Mouse (Mus musculus) intestine, embryonic 15.5 days (tissue): ENCODE measurements around the gene Wdr91. TPM values are rescaled to one million over a fixed set of nuclear protein-coding genes. Genes with fewer than 3 reads are reported as not detected.

Experiments used
- ATAC-seq: fragments of 200-750 bp; cut with Nextera tagmentation; 2 replicates; pipeline ENCODE4 v1.8.0; 2017; ENCODE audit warnings: moderate TSS enrichment, moderate library complexity
- H3K27ac ChIP-seq: fragments of 300-500 bp; sonication (generic); 2 replicates; pipeline ENCODE4 v1.5.1; 2015; ENCODE audit warnings: mild to moderate bottlenecking, inconsistent platforms
- H3K27me3 ChIP-seq: fragments of 300-500 bp; sonication (generic); replicated peaks from 2 replicates; pipeline ENCODE4 v1.6.1; 2015; ENCODE audit warnings: inconsistent platforms
- H3K36me3 ChIP-seq: fragments of 300-500 bp; sonication (generic); 2 replicates; pipeline ENCODE4 v1.6.1; 2015; ENCODE audit warnings: inconsistent platforms
- H3K4me1 ChIP-seq: fragments of 300-500 bp; sonication (generic); replicated peaks from 2 replicates; pipeline ENCODE4 v1.6.1; 2015; ENCODE audit warnings: inconsistent platforms
- H3K4me2 ChIP-seq: fragments of 300-500 bp; sonication (generic); replicated peaks from 2 replicates; pipeline ENCODE4 v1.6.1; 2015; ENCODE audit warnings: mild to moderate bottlenecking, inconsistent platforms
- H3K4me3 ChIP-seq: fragments of 300-500 bp; sonication (generic); replicated peaks from 2 replicates; pipeline ENCODE4 v1.5.1; 2015; ENCODE audit warnings: inconsistent platforms
- H3K9ac ChIP-seq: fragments of 300-500 bp; sonication (generic); 2 replicates; pipeline ENCODE4 v1.6.1; 2015; ENCODE audit warnings: inconsistent platforms
- H3K9me3 ChIP-seq: fragments of 300-500 bp; sonication (generic); 2 replicates; pipeline ENCODE4 v1.6.1; 2016; ENCODE audit warnings: inconsistent platforms
- WGBS: fragments of 180-500 bp; shearing (Covaris S2); methylation state at CpG from one replicate; pipeline ENCODE4 v1.1.7; 2015; 5-methylcytosine and 5-hydroxymethylcytosine counted together
- polyA plus RNA-seq: library from polyadenylated mRNA; unstranded; fragments of >200 nt; fragmentation: Nextera tagmentation; extraction: Ambion mirVana; gene quantifications from 2 replicates; pipeline ENCODE4 v1.2.1, GENCODE M21; 2015

Wdr91 gene
- polyA plus RNA-seq, 1 experiment from 2014 or later, result 8.4 TPM

- no peaks in the 10 kb centered on the region for H3K27me3 ChIP-seq
- no peak overlapping the region for H3K27ac ChIP-seq
- peaks cover 22% of the 10 kb centered on the region for H3K4me1 ChIP-seq
- H3K36me3 ChIP-seq, result 0 out of 2 replicates have a peak, but pooled peaks cover 2% of the 10 kb centered on the region
- H3K9me3 ChIP-seq, result no peaks in the 10 kb centered on the region
- no peak overlapping the region for H3K4me3 ChIP-seq
- no peak for ATAC-seq
- no peak overlapping the region for H3K9ac ChIP-seq
- WGBS, result 81% methylated on average over 15 of the region's 15 CpGs
- H3K4me2 ChIP-seq, result 0 out of 2 replicates have a peak overlapping the region, but pooled peaks have one; percentile 10
Observed at GRCm38 (mm10) chr6:34875268-34875761, 35.4 kb downstream of the Wdr91 start.

GRCm38 (mm10) chr6:34874101-34874921, 36.4 kb downstream of the Wdr91 start:
- H3K27ac ChIP-seq, result peak overlapping the region; percentile 48
- H3K4me3 ChIP-seq, result no peak overlapping the region
- H3K9ac ChIP-seq, result no peak overlapping the region
- 57% methylated on average over 21 of the region's 21 CpGs for WGBS
- H3K9me3 ChIP-seq, result no peaks in the 10 kb centered on the region
- H3K4me2 ChIP-seq, result no peak overlapping the region; the same call in 1 of the 2 replicates
- no peak for ATAC-seq
- peaks cover 22% of the 10 kb centered on the region for H3K4me1 ChIP-seq
- no peaks in the 10 kb centered on the region for H3K36me3 ChIP-seq
- no peaks in the 10 kb centered on the region for H3K27me3 ChIP-seq

GRCm38 (mm10) chr6:34872871-34873270, 37.8 kb downstream of the Wdr91 start:
- no peak overlapping the region for H3K4me2 ChIP-seq
- H3K9me3 ChIP-seq, result no peaks in the 10 kb centered on the region
- H3K4me3 ChIP-seq, result no peak overlapping the region
- no peak for ATAC-seq
- no peak overlapping the region for H3K9ac ChIP-seq
- no peaks in the 10 kb centered on the region for H3K27me3 ChIP-seq
- 86% methylated on average over 10 of the region's 10 CpGs for WGBS
- H3K4me1 ChIP-seq, result peaks cover 18% of the 10 kb centered on the region
- no peak overlapping the region for H3K27ac ChIP-seq
- H3K36me3 ChIP-seq, result no peaks in the 10 kb centered on the region

GRCm38 (mm10) chr6:34871929-34872328, 38.7 kb downstream of the Wdr91 start:
- WGBS, result 91% methylated on average over 7 of the region's 7 CpGs
- Histone ChIP-seq H3K9ac (no peak overlapping the region), H3K9me3 (no peaks in the 10 kb centered on the region), H3K4me2 (no peak overlapping the region), H3K27me3 (no peaks in the 10 kb centered on the region), H3K4me1 (peaks cover 18% of the 10 kb centered on the region), H3K36me3 (no peaks in the 10 kb centered on the region), H3K4me3 (no peak overlapping the region), H3K27ac (no peak overlapping the region)
- no peak for ATAC-seq

- Histone ChIP-seq H3K36me3 (no peaks in the 10 kb centered on the region), H3K27ac (no peak overlapping the region), H3K4me2 (no peak overlapping the region), H3K4me1 (peaks cover 12% of the 10 kb centered on the region; the same call in 1 of the 2 replicates), H3K4me3 (no peak overlapping the region), H3K9me3 (no peaks in the 10 kb centered on the region), H3K9ac (no peak overlapping the region), H3K27me3 (no peaks in the 10 kb centered on the region)
- WGBS, result 66% methylated on average over 5 of the region's 5 CpGs
- no peak for ATAC-seq
Observed at GRCm38 (mm10) chr6:34870724-34871123, 40.0 kb downstream of the Wdr91 start.

- Histone ChIP-seq H3K4me1 (peaks cover 17% of the 10 kb centered on the region; the same call in 1 of the 2 replicates), H3K27me3 (no peaks in the 10 kb centered on the region), H3K9ac (no peak overlapping the region), H3K4me3 (no peak overlapping the region), H3K4me2 (no peak overlapping the region), H3K27ac (peak overlapping the region; percentile 17; the same call in 1 of the 2 replicates), H3K36me3 (no peaks in the 10 kb centered on the region), H3K9me3 (no peaks in the 10 kb centered on the region)
- no peak for ATAC-seq
- 85% methylated on average over 5 of the region's 5 CpGs for WGBS
Observed at GRCm38 (mm10) chr6:34870136-34870535, 40.5 kb downstream of the Wdr91 start.

- no peak overlapping the region for H3K9ac ChIP-seq
- H3K4me1 ChIP-seq, result peaks cover 14% of the 10 kb centered on the region; the same call in 1 of the 2 replicates
- WGBS, result 55% methylated on average over 13 of the region's 13 CpGs
Observed at GRCm38 (mm10) chr6:34869225-34869915, 41.3 kb downstream of the Wdr91 start.

GRCm38 (mm10) chr6:34868507-34869217, 42.0 kb downstream of the Wdr91 start:
- Histone ChIP-seq H3K9ac (no peak overlapping the region), H3K4me2 (no peak overlapping the region), H3K4me1 (peaks cover 13% of the 10 kb centered on the region; the same call in 1 of the 2 replicates), H3K27ac (no peak overlapping the region), H3K9me3 (no peaks in the 10 kb centered on the region), H3K4me3 (no peak overlapping the region), H3K36me3 (no peaks in the 10 kb centered on the region), H3K27me3 (no peaks in the 10 kb centered on the region)
- 79% methylated on average over 20 of the region's 20 CpGs for WGBS
- ATAC-seq, result no peak

More at GRCm38 (mm10) chr6:34869225-34869915, 41.3 kb downstream of the Wdr91 start:
- no peaks in the 10 kb centered on the region for H3K36me3 ChIP-seq
- H3K9me3 ChIP-seq, result no peaks in the 10 kb centered on the region
- no peaks in the 10 kb centered on the region for H3K27me3 ChIP-seq
- H3K4me3 ChIP-seq, result no peak overlapping the region
- peak; percentile 55 for ATAC-seq
- H3K27ac ChIP-seq, result peak overlapping the region; percentile 17; the same call in 1 of the 2 replicates
- H3K4me2 ChIP-seq, result no peak overlapping the region

- 72% methylated on average over 10 of the region's 10 CpGs for whole genome bisulfite sequencing
Observed at GRCm38 (mm10) chr6:34867995-34868350, 42.7 kb downstream of the Wdr91 start.

GRCm38 (mm10) chr6:34867301-34867994, 43.2 kb downstream of the Wdr91 start:
- H3K4me1 ChIP-seq, result peaks cover 15% of the 10 kb centered on the region; the same call in 1 of the 2 replicates

More at GRCm38 (mm10) chr6:34867995-34868350, 42.7 kb downstream of the Wdr91 start:
- Histone ChIP-seq H3K36me3 (no peaks in the 10 kb centered on the region), H3K9me3 (no peaks in the 10 kb centered on the region), H3K4me1 (peaks cover 15% of the 10 kb centered on the region; the same call in 1 of the 2 replicates), H3K4me2 (no peak overlapping the region), H3K27ac (no peak overlapping the region), H3K27me3 (no peaks in the 10 kb centered on the region), H3K9ac (no peak overlapping the region), H3K4me3 (no peak overlapping the region)
- no peak for ATAC-seq

GRCm38 (mm10) chr6:34866786-34867185, 43.9 kb downstream of the Wdr91 start:
- Histone ChIP-seq H3K4me2 (no peak overlapping the region), H3K27ac (no peak overlapping the region)
- 70% methylated on average over 8 of the region's 8 CpGs for WGBS

More at GRCm38 (mm10) chr6:34867301-34867994, 43.2 kb downstream of the Wdr91 start:
- 79% methylated on average over 16 of the region's 16 CpGs for WGBS
- ATAC-seq, result no peak
- Histone ChIP-seq H3K27me3 (no peaks in the 10 kb centered on the region), H3K9me3 (no peaks in the 10 kb centered on the region), H3K9ac (no peak overlapping the region), H3K4me3 (no peak overlapping the region), H3K4me2 (no peak overlapping the region), H3K36me3 (no peaks in the 10 kb centered on the region), H3K27ac (no peak overlapping the region)

More at GRCm38 (mm10) chr6:34866786-34867185, 43.9 kb downstream of the Wdr91 start:
- no peaks in the 10 kb centered on the region for H3K36me3 ChIP-seq
- no peak overlapping the region for H3K9ac ChIP-seq
- H3K27me3 ChIP-seq, result no peaks in the 10 kb centered on the region
- peaks cover 15% of the 10 kb centered on the region; the same call in 1 of the 2 replicates for H3K4me1 ChIP-seq
- no peak overlapping the region for H3K4me3 ChIP-seq
- no peak for ATAC-seq
- H3K9me3 ChIP-seq, result no peaks in the 10 kb centered on the region
